Mouse (Mus musculus): ENCODE data around the gene Cdk10. TPM values are rescaled to one million over a fixed set of nuclear protein-coding genes. Genes with fewer than 3 reads are reported as not detected.
"Not testable (repeated sequence)": the region's sequence is repeated elsewhere in the genome, so short reads cannot be mapped to it uniquely, and the experiment has no call there.

Cdk10 gene
- 36.5 and 38.3 TPM in 2 replicates for polyA plus RNA-seq (2016; fragmentation: Nextera tagmentation; extraction: Ambion mirVana)

DNA sequence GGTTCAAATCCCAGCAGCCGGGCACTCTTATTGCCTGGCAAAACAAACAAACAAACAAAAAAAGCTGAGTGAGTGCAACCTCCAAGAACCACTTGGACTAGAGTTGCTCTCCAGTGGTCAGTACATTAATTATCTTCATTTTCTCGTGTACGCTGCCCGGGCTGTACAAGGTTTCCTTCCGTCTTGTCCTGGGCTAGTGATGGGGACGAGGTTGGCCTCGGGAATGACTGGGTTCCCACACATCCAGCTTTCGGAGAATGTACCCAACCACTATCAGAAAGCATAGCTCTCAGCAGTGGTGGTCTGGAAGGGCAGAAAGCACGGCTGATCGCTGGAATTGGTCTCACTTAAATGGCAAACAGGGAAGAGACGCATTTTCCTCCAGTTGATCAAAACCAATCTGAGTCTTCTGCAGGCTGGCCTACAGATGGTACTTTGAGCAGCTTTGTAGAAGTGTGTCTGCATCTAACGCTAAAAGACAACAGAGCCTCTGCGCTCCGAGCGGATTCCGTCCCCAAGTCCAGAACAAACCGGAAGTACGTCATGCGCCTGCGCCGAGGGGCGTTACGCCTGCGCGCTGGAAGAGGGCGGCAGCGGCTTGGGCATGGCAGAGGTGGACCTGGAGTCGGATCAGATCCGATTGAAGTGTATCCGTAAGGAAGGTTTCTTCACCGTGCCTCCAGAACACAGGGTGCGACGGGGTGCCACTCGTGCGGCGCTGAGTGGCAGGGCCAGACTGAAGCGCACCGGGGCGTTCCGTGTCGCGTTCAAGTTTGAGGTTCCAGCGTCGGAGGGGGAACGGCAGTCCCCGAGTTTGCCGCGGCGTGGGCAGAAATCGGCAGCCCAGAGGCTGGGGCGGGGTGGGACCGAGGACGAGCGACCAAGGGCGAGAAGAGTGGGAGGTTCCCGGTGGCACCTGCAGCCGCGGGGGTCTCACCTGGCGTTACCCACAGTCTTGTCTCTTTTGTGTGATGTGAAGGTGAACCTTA lies at the start of gene Cdk10:
Cdk10 (plus strand) TSS at position 565 of the 989 bp plus-strand sequence.
- H3K4me1 ChIP-seq: peaks cover 12% of the 10 kb centered on the region
- no peaks in the 10 kb centered on the region for H3K27me3 ChIP-seq
- H3K4me3 ChIP-seq (replicated peaks): peak within 1 kb of the TSS; percentile 85
- ATAC-seq (ENCODE audit: low FRiP score): peak; percentile 92
- H3K9me3 ChIP-seq: no peaks in the 10 kb centered on the region
- H3K9ac ChIP-seq: peak within 1 kb of the TSS; percentile 95
- peak within 1 kb of the TSS; percentile 84 for H3K27ac ChIP-seq
- WGBS: 3% methylated on average over 59 of the region's 59 CpGs
- peak within 1 kb of the TSS; percentile 95 for H3K4me2 ChIP-seq
- peaks cover 24% of the 10 kb centered on the region for H3K36me3 ChIP-seq (replicated peaks)

DNA sequence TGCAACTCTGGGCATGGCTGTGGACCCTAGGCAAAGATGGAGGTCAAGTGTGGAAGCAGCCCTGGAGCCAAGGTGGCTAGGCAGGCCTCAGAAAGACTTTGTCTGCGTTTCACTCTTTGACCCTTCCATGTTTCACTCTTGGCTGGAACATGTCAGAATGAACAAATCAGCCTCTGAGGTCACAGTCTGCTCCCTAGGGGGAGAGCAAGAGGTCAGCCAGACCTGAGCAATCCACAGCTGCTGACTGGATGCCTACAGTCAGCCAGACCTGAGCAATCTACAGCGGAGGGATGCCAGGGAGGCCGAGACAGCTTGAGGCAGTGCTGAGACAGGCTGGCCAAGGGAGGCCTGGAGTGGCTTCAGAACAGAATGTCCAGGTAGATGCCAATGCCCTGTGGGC lies 43.3 kb upstream of the Cdk10 start:
- Histone ChIP-seq H3K9ac (no peak overlapping the region), H3K4me2 (no peak overlapping the region), H3K36me3 (replicated peaks) (no peaks in the 10 kb centered on the region), H3K4me3 (replicated peaks) (no peak overlapping the region), H3K4me1 (no peaks in the 10 kb centered on the region), H3K27me3 (no peaks in the 10 kb centered on the region), H3K27ac (no peak overlapping the region), H3K9me3 (peaks cover 12% of the 10 kb centered on the region; the same call in 1 of the 2 replicates)
- no peak for ATAC-seq (ENCODE audit: low FRiP score)
- 70% methylated on average over 3 of the region's 3 CpGs for WGBS

DNA sequence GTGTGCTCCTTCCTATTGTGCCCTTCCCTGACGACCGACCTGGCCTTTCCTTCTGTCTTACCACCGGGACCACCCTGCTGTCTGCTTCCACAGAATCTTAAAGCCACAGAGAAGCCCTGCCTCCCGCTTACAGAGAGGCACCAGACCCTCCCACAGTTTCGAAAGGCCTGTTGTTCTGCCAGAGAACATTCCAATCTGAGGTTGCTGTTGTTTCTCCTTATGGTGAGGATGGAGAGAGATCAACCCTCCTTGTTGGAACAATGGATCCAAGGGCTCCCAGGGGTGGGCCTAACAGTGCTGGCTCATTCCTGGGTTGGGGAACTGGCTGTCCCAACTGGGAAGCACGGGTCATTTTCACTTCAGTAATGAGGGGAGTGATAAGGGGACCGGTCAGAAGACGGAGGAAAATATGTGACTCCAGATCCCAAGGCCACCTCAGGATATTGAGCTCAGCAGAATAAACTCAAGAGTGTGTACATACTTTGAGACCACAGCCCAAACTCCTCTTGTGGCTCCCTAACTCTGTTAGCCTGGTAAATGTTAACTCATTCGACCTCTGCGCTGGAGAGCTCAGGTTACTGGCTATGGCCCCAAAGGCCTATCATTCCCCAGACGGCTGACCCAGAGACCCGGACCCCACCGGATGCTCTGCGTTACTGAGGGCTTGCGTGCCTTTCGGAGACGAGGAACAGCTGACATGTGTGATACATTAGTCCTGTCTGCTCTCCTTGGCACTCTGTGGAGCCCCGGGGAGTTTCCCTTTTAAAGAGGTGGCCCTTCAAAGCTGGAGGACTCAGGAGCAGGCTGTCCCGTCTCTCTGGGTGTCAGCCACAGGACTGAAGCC lies 38.9 kb upstream of the Cdk10 start, which contains the start of gene Dpep1:
Dpep1 (plus strand) TSS at position 677 of the 844 bp plus-strand sequence.
- ATAC-seq (ENCODE audit: low FRiP score): no peak
- H3K4me1 ChIP-seq: 0 out of 2 replicates have a peak, but pooled peaks cover 3% of the 10 kb centered on the region

DNA sequence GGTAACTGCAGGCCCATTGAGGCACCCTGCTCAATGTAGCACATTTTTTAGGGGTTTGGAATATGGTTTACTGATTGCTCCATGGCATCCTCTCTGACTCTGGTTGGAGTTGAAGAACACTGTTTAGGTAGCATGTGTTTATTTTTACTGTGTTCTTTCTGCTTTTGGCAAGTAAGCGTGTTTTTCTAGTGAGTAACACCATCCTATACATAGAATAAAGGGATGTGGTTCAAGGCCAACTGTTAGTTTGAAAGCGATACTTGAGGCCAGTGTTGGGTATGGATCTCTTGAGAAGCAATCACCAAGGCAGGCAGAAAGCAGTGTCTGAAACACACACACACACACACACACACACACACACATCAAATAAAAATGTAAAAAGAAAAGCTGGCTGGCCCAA lies 36.6 kb upstream of the Cdk10 start:
- no peak overlapping the region for H3K4me2 ChIP-seq
- no peak overlapping the region for H3K4me3 ChIP-seq (replicated peaks)
- H3K9ac ChIP-seq: no peak overlapping the region
- no peaks in the 10 kb centered on the region; the same call in 1 of the 2 replicates for H3K27me3 ChIP-seq
- no peaks in the 10 kb centered on the region for H3K9me3 ChIP-seq
- peaks cover 5% of the 10 kb centered on the region; the same call in 1 of the 2 replicates for H3K4me1 ChIP-seq
- 86% methylated on average over 2 of the region's 2 CpGs for WGBS
- no peak overlapping the region for H3K27ac ChIP-seq
- no peak for ATAC-seq (ENCODE audit: low FRiP score)
- H3K36me3 ChIP-seq (replicated peaks): no peaks in the 10 kb centered on the region

More for the DNA sequence above, 38.9 kb upstream of the Cdk10 start, which contains the start of gene Dpep1:
- 55% methylated on average over 19 of the region's 19 CpGs for WGBS
- no peak within 1 kb of the TSS for H3K4me3 ChIP-seq (replicated peaks)
- no peak within 1 kb of the TSS for H3K9ac ChIP-seq
- no peaks in the 10 kb centered on the region for H3K9me3 ChIP-seq
- no peaks in the 10 kb centered on the region; the same call in 1 of the 2 replicates for H3K27me3 ChIP-seq
- no peak within 1 kb of the TSS for H3K27ac ChIP-seq
- H3K4me2 ChIP-seq: no peak within 1 kb of the TSS
- no peaks in the 10 kb centered on the region for H3K36me3 ChIP-seq (replicated peaks)

DNA sequence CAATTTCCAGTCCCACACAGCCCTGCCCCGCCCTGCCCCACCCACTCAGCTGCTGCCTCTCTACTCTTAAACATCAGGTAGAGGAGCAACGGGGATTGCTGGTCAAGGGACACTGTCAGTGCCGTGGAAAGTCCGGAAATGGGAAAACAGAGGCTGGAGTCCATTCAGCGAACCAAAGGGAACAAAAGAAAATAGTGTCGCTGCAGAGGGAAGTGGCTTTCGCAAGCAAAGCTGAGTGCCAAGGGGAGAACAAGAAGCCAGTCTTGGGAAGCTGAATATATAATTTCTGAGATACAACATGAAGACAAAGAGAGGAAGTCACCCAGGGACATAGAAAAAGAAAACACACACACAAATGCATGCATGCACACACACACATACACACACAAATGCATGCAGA lies 35.8 kb upstream of the Cdk10 start:
- H3K9me3 ChIP-seq: no peaks in the 10 kb centered on the region
- peaks cover 5% of the 10 kb centered on the region; the same call in 1 of the 2 replicates for H3K4me1 ChIP-seq
- H3K4me2 ChIP-seq: no peak overlapping the region
- no peak overlapping the region for H3K4me3 ChIP-seq (replicated peaks)
- H3K27me3 ChIP-seq: no peaks in the 10 kb centered on the region; the same call in 1 of the 2 replicates
- H3K36me3 ChIP-seq (replicated peaks): no peaks in the 10 kb centered on the region
- no peak for ATAC-seq (ENCODE audit: low FRiP score)
- no peak overlapping the region for H3K27ac ChIP-seq
- 82% methylated on average over 7 of the region's 7 CpGs for whole genome bisulfite sequencing
- no peak overlapping the region for H3K9ac ChIP-seq

DNA sequence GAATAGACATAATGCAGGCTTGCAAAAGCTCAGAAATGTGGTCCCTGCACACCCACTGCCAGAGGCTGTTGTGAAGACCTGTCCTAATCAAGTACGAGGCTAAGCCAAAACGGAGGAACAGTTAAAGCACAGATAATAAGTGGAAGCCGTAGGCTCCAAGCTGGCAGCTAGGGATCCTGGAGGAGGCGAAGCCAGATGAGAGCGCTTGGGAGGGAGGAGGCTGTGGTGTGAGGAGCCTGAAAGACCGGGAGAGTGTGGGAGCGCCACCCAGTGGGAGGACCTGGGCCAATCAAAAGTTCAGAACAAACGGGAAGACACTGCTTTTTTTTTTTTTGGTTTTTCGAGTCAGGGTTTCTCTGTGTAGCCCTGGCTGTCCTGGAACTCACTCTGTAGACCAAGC lies 34.0 kb upstream of the Cdk10 start:
- H3K4me1 ChIP-seq: peaks cover 5% of the 10 kb centered on the region; the same call in 1 of the 2 replicates
- no peak for ATAC-seq (ENCODE audit: low FRiP score)
- 3% methylated on average over 9 of the region's 9 CpGs for WGBS

DNA sequence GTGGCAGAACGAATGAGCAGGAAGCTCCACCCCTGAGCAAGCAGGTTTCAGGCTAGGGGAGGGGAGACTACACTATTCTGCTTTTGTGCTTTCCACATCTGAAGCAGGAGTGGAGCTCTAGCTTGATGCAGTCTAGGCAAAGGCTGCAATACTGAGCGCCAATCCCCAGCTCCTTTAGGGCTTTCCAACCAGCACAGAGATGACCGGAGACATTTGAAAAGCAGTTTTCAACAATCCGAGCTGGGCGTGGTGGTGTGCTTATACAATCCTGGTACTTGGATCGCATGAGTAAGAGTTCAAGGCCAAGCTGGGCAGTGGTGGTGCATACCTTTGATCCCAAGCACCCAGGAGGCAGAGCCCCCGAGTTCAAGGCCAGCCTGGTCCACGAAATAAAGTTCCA lies 32.7 kb upstream of the Cdk10 start:
- no peaks in the 10 kb centered on the region for H3K9me3 ChIP-seq
- no peaks in the 10 kb centered on the region; the same call in 1 of the 2 replicates for H3K27me3 ChIP-seq
- H3K4me3 ChIP-seq (replicated peaks): no peak overlapping the region
- H3K36me3 ChIP-seq (replicated peaks): no peaks in the 10 kb centered on the region
- H3K9ac ChIP-seq: no peak overlapping the region
- no peak overlapping the region for H3K4me2 ChIP-seq
- ATAC-seq (ENCODE audit: low FRiP score): no peak
- H3K4me1 ChIP-seq: peaks cover 5% of the 10 kb centered on the region; the same call in 1 of the 2 replicates
- no peak overlapping the region for H3K27ac ChIP-seq
- 60% methylated on average over 7 of the region's 8 CpGs for WGBS

More for the DNA sequence above, 34.0 kb upstream of the Cdk10 start:
- Histone ChIP-seq H3K4me3 (replicated peaks) (no peak overlapping the region), H3K27me3 (no peaks in the 10 kb centered on the region; the same call in 1 of the 2 replicates), H3K9ac (no peak overlapping the region), H3K4me2 (no peak overlapping the region), H3K9me3 (no peaks in the 10 kb centered on the region), H3K36me3 (replicated peaks) (no peaks in the 10 kb centered on the region), H3K27ac (no peak overlapping the region)

DNA sequence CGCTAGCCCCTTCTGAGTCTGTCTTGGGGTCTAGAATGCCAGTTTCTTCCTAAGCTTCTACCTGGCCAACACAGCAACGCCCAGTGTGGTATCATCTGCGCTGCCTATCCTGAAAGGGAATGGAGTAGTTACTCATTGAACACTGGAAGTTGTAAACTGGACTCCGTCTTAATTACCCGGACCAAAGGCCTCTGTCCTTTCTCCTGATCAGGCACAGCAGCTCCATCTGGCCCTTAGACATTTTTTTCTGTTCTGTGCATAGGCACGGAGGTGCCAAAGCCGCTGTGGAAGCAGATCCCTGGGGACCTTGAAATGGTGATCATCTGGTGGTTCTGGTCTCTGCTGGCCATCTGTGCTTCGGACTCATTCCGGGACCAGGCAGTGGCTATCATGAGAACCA lies 30.9 kb upstream of the Cdk10 start:
- 89% methylated on average over 9 of the region's 9 CpGs for WGBS
- Histone ChIP-seq H3K9me3 (no peaks in the 10 kb centered on the region), H3K9ac (no peak overlapping the region), H3K4me3 (replicated peaks) (no peak overlapping the region), H3K4me2 (no peak overlapping the region), H3K27ac (no peak overlapping the region), H3K4me1 (peaks cover 5% of the 10 kb centered on the region; the same call in 1 of the 2 replicates), H3K36me3 (replicated peaks) (no peaks in the 10 kb centered on the region), H3K27me3 (no peaks in the 10 kb centered on the region; the same call in 1 of the 2 replicates)
- ATAC-seq (ENCODE audit: low FRiP score): no peak

DNA sequence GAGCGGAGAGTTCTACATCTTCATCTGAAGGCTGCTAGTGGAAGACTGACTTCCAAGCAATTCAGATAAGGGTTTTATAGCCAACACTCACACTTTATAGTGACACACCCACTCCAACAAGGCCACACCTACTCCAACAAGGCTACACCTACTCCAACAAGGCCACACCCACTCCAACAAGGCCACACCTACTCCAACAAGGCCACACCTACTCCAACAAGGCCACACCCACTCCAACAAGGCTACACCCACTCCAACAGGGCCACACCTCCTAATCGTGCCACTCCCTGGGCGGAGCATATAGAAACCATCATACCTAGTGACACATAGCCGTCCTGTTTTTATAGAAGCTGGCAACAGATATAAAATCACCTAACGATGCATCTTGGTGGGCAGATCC lies 27.6 kb upstream of the Cdk10 start:
- H3K4me3 ChIP-seq (replicated peaks); H3K9me3 ChIP-seq; ATAC-seq (ENCODE audit: low FRiP score); H3K4me1 ChIP-seq; H3K9ac ChIP-seq; H3K36me3 ChIP-seq (replicated peaks); H3K27ac ChIP-seq; H3K27me3 ChIP-seq; H3K4me2 ChIP-seq: not testable (repeated sequence)
- WGBS: 85% methylated on average over 5 of the region's 5 CpGs

DNA sequence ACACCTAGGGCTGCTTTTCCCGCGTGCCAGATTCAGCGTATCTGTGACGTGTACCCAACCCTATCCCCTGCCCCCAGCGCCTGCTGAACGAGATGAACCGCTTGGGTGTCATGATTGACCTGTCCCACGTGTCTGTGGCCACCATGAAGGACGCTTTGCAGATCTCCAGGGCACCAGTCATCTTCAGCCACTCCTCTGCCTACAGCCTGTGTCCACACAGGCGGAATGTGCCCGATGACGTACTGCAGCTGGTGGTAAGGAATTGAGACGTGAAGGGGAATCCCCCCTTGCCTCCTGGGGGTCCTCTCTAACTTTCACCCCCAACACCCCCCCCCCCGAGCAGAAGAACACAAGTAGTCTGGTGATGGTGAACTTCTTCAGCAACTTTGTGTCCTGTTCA lies 24.8 kb upstream of the Cdk10 start:
- Histone ChIP-seq H3K4me2 (no peak overlapping the region), H3K9me3 (no peaks in the 10 kb centered on the region), H3K4me3 (replicated peaks) (no peak overlapping the region), H3K27me3 (0 out of 2 replicates have a peak, but pooled peaks cover 6% of the 10 kb centered on the region), H3K4me1 (no peaks in the 10 kb centered on the region), H3K9ac (no peak overlapping the region), H3K27ac (no peak overlapping the region), H3K36me3 (replicated peaks) (peaks cover 4% of the 10 kb centered on the region)
- no peak for ATAC-seq (ENCODE audit: low FRiP score)
- WGBS: 76% methylated on average over 14 of the region's 14 CpGs

DNA sequence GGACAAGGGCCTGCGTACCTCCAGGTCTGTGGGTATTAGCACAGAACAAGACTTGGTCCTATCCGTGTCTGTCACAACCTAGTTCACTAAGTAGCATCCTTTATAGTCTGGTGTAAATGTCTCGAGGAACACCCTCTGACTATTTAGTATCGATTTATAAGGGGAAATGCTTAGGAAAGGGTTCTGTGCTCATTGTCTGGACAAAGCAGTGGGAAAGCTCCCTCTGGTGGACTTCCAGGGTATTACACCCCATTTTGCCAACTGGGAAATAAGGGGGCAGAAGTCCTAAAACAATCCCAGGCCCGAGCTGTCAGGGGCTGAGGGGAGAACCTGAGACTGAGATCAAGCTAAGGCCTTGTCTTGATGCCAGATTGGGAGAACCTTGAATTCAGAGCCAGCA lies 22.4 kb upstream of the Cdk10 start:
- Histone ChIP-seq H3K4me1 (no peaks in the 10 kb centered on the region), H3K36me3 (replicated peaks) (peaks cover 25% of the 10 kb centered on the region), H3K4me3 (replicated peaks) (no peak overlapping the region), H3K27ac (no peak overlapping the region), H3K4me2 (no peak overlapping the region), H3K9me3 (no peaks in the 10 kb centered on the region), H3K27me3 (0 out of 2 replicates have a peak, but pooled peaks cover 6% of the 10 kb centered on the region), H3K9ac (no peak overlapping the region)
- WGBS: 32% methylated on average over 5 of the region's 5 CpGs
- ATAC-seq (ENCODE audit: low FRiP score): no peak

DNA sequence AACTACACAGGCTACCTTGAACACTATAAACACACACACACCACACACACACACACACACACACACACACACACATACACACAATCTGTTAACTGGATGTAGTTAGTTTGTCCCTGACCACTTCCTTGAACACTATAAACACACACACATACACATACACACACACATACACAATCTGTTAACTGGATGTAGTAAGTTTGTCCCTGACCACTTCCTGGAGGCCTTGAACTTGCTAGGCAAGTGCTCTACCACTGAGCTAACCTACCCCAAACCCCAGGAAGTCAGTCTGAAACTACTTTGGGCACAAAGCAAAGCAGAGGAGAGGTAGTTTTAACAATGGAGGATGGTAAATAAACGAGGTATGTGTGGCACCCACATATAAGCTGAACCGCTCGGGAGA lies 21.1 kb upstream of the Cdk10 start:
- 93% methylated on average over 3 of the region's 3 CpGs for WGBS
- Histone ChIP-seq H3K4me1 (no peaks in the 10 kb centered on the region), H3K27ac (no peak overlapping the region), H3K4me3 (replicated peaks) (no peak overlapping the region), H3K9me3 (no peaks in the 10 kb centered on the region), H3K9ac (no peak overlapping the region), H3K27me3 (0 out of 2 replicates have a peak, but pooled peaks cover 6% of the 10 kb centered on the region), H3K36me3 (replicated peaks) (peaks cover 38% of the 10 kb centered on the region), H3K4me2 (no peak overlapping the region)
- no peak for ATAC-seq (ENCODE audit: low FRiP score)
